Comparison of ENCODE assay signal across 10 mouse cellular contexts in genomic region chr4:57889773-57890172, GRCm38 (mm10). TPM values are rescaled to one million over a fixed set of nuclear protein-coding genes. Genes with fewer than 3 reads are reported as not detected.
"Had no signal": no experiment of that assay in that cellular context is flagged by ENCODE, and none has a peak within 500 bp of the region (broad histone marks: within the 10 kb centered on the region; RNA-seq: fewer than 3 reads in every experiment).

No protein-coding gene starts in this region.

- DNase-seq: lung, embryonic 14.5 days; lung, postnatal 10 days; lung, postnatal 4 days; midbrain, embryonic 14.5 days; right cerebral cortex, postnatal 14 days; thymus, adult 18-20 months; thymus, postnatal 14 days; thymus, postnatal 36 days had no signal

RNA-seq across cellular contexts. Expression of gene D630039A03Rik, which starts 26.3 kb away (rescaled TPM):
- total RNA-seq: megakaryocyte-erythroid progenitor cell, adult 5-6 weeks; neutrophil, adult 5-6 weeks had no signal
